Mouse (Mus musculus): Measurements from ENCODE around the gene Fam107b. TPM values are rescaled to one million over a fixed set of nuclear protein-coding genes. Genes with fewer than 3 reads are reported as not detected.

Fam107b gene
- polyA plus RNA-seq, 1 experiment from 2014 or later: 61.7 TPM

DNA sequence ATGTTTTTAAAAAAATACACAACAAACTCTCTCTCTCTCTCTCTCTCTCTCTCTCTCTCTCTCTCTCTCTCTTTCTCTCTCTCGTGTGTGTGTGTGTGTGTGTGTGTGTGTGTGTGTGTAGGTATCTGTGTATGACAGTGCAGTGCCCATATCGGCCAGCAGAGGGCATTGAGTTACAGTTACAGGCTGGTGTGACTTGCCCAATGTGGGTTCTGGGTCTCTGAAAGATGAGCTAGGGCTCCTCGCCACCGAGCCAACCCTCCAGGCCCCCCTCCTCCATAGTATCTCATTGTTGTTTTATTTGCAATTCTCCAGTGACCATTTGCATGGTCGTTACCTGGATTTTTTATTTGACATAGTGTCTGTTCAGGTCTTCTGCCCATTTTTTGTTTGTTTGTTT lies 59.5 kb downstream of the Fam107b start:
- no peak overlapping the region for H3K9ac ChIP-seq (replicated peaks; ENCODE audit: low read depth, low read length)
- H3K9me3 ChIP-seq (ENCODE audit: control insufficient read depth, low read length): no peaks in the 10 kb centered on the region
- H3K27ac ChIP-seq (ENCODE audit: low read length): no peak overlapping the region
- H3K27me3 ChIP-seq (replicated peaks; ENCODE audit: control insufficient read depth, insufficient read depth, low read length): no peaks in the 10 kb centered on the region
- 83% methylated on average over 4 of the region's 5 CpGs for WGBS
- ATAC-seq: no peak
- no peak overlapping the region for H3K4me2 ChIP-seq (ENCODE audit: low read length)
- H3K4me3 ChIP-seq (replicated peaks; ENCODE audit: low read length): no peak overlapping the region
- no peaks in the 10 kb centered on the region for H3K4me1 ChIP-seq (replicated peaks; ENCODE audit: control insufficient read depth, insufficient read depth, low read length)
- H3K36me3 ChIP-seq (ENCODE audit: control insufficient read depth, insufficient read depth): no peaks in the 10 kb centered on the region

DNA sequence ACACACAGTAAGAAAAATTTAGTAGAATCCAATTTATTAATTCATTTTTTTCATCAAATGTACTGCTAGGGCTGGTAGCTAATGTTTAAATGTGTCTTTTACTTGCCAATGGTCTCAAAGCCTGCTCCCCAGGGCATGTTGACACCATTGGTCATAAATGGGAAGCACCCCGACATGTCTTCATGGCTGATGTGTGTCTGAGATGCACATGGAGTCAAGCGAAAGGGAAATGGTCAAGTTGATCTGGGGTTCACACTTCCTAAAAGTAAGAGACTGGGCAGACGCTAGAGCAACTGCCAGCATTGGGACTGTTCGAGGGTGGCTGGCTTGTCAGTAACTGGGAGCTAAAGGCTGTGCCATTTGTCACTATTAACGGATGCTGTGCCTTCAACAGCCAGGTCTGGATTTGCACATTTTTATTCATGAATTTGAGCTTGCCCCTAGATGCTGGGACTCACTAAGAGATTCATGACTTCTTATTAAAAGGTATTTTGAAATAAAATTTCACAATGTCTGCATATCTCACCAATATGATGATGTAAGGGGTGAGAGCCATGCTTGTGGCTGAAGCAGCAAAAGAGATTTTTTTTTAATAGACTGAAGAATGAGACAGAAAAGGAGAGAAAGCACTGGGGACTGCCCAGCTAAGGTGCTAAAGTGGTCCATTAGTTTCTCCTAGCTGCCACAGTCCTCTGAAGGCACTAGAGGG lies 60.6 kb downstream of the Fam107b start:
- Histone ChIP-seq H3K9me3 (ENCODE audit: control insufficient read depth, low read length) (no peaks in the 10 kb centered on the region), H3K4me1 (replicated peaks; ENCODE audit: control insufficient read depth, insufficient read depth, low read length) (no peaks in the 10 kb centered on the region), H3K36me3 (ENCODE audit: control insufficient read depth, insufficient read depth) (no peaks in the 10 kb centered on the region), H3K4me3 (replicated peaks; ENCODE audit: low read length) (no peak overlapping the region), H3K4me2 (ENCODE audit: low read length) (no peak overlapping the region), H3K27ac (ENCODE audit: low read length) (no peak overlapping the region), H3K9ac (replicated peaks; ENCODE audit: low read depth, low read length) (no peak overlapping the region), H3K27me3 (replicated peaks; ENCODE audit: control insufficient read depth, insufficient read depth, low read length) (no peaks in the 10 kb centered on the region)
- 80% methylated on average over 5 of the region's 5 CpGs for WGBS
- no peak for ATAC-seq

DNA sequence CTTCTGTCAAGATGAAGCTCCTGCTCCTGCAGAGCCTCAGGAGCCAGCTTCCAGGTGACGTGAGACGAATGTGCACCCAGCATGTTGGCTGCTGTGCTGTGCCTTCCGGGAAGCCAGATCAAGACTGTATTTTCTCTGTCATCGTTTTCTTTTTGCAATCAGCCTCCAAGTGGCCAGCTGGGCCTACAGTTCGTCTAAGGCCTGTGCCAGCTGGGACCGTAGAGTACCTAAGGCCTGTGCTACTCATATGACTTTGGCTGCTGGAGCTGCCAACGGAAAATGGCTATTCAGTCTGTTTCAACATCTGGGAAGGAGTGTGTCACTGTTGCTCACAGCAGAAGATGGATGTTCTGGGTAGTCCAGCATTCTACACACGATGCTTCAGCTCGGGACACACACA lies 62.8 kb downstream of the Fam107b start:
- WGBS: 79% methylated on average over 9 of the region's 9 CpGs

DNA sequence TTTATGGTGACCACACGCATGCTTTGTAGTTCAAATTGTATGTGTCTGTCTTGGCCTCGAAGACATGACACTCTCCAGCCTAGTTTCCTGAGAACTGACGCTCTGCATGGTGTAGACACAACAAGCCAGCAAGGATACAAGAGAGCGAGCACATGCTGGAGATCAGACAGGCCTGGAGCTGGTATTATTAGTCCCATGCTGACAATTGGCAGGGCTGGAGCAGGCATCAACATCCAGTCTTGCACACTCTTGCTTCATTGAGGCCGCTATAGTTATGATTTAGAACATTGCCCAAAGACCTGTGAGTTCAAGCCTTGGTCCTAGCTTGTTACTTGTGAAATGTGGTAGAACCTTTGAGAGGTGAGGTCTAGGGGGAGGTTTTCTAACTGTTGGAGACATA lies 66.5 kb downstream of the Fam107b start:
- no peaks in the 10 kb centered on the region for H3K36me3 ChIP-seq (ENCODE audit: control insufficient read depth, insufficient read depth)
- no peaks in the 10 kb centered on the region for H3K27me3 ChIP-seq (replicated peaks; ENCODE audit: control insufficient read depth, insufficient read depth, low read length)
- no peak for ATAC-seq
- H3K4me1 ChIP-seq (replicated peaks; ENCODE audit: control insufficient read depth, insufficient read depth, low read length): no peaks in the 10 kb centered on the region
- no peak overlapping the region for H3K4me3 ChIP-seq (replicated peaks; ENCODE audit: low read length)
- no peak overlapping the region for H3K4me2 ChIP-seq (ENCODE audit: low read length)
- 85% methylated on average over 5 of the region's 5 CpGs for WGBS
- no peak overlapping the region for H3K9ac ChIP-seq (replicated peaks; ENCODE audit: low read depth, low read length)
- no peak overlapping the region for H3K27ac ChIP-seq (ENCODE audit: low read length)
- no peaks in the 10 kb centered on the region for H3K9me3 ChIP-seq (ENCODE audit: control insufficient read depth, low read length)

More for the DNA sequence above, 62.8 kb downstream of the Fam107b start:
- Histone ChIP-seq H3K27ac (ENCODE audit: low read length) (no peak overlapping the region), H3K4me3 (replicated peaks; ENCODE audit: low read length) (no peak overlapping the region), H3K36me3 (ENCODE audit: control insufficient read depth, insufficient read depth) (no peaks in the 10 kb centered on the region), H3K27me3 (replicated peaks; ENCODE audit: control insufficient read depth, insufficient read depth, low read length) (no peaks in the 10 kb centered on the region), H3K9me3 (ENCODE audit: control insufficient read depth, low read length) (no peaks in the 10 kb centered on the region), H3K4me1 (replicated peaks; ENCODE audit: control insufficient read depth, insufficient read depth, low read length) (no peaks in the 10 kb centered on the region), H3K4me2 (ENCODE audit: low read length) (no peak overlapping the region), H3K9ac (replicated peaks; ENCODE audit: low read depth, low read length) (no peak overlapping the region)
- no peak for ATAC-seq

DNA sequence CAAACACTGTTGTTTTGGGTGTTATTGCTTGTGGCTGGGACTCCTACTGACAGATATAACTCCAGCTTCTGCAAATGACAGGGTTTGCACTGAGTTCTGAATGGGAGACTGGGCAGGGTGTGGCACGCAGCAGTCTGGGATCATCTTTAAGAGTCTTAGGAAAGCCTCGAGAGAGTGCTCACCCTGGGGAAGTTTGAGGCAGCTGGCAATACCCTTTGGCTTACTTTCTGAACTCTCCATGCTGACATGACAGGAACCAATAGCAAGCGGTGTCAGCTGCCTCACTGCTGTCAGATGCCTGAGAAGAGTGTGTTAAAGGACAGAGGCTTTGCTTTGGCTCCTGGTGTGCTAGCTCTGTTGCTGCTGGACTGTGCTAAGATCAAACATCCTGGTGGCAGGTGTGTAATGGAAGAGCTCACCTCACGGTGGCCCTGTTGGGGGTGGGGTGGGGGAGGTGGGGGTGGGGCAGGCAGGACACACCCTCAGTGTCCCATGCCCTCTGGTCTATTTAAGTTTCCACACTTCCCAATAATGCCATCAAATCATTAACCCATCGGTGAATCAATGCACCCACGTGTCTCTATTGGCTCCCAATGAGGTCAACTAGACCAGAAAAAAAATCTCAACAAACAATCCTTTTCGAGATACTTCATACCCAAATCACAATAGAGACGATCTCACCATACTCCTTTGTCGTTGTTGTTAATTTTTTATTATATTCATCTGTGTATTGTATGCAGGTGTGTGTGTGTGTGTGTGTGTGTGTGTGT lies 70.9 kb downstream of the Fam107b start:
- 80% methylated on average over 9 of the region's 9 CpGs for WGBS
- ATAC-seq: no peak
- H3K9me3 ChIP-seq (ENCODE audit: control insufficient read depth, low read length): no peaks in the 10 kb centered on the region
- H3K36me3 ChIP-seq (ENCODE audit: control insufficient read depth, insufficient read depth): no peaks in the 10 kb centered on the region
- H3K27ac ChIP-seq (ENCODE audit: low read length): no peak overlapping the region
- no peaks in the 10 kb centered on the region for H3K27me3 ChIP-seq (replicated peaks; ENCODE audit: control insufficient read depth, insufficient read depth, low read length)
- no peak overlapping the region for H3K4me2 ChIP-seq (ENCODE audit: low read length)
- H3K4me3 ChIP-seq (replicated peaks; ENCODE audit: low read length): no peak overlapping the region
- H3K9ac ChIP-seq (replicated peaks; ENCODE audit: low read depth, low read length): no peak overlapping the region
- no peaks in the 10 kb centered on the region for H3K4me1 ChIP-seq (replicated peaks; ENCODE audit: control insufficient read depth, insufficient read depth, low read length)

DNA sequence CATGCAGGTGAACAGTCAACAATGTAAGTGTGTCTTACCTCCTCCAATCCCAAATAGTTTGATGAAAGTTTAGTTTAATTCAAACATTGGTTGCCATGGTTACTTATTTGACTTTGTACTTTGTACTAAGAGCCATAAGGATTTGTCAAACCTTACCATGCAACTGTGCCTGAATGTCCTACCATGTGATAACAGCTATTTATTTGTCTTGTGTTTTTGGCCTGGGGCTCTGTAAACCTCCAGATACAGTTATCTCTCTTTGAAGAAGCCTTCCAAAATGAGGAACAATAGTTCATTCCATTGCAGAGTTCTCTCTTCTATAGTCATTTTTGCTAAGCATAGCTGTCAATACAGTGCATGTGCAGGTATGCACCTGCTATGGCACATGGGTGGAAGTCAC lies 72.7 kb downstream of the Fam107b start:
- ATAC-seq: no peak
- Histone ChIP-seq H3K36me3 (ENCODE audit: control insufficient read depth, insufficient read depth) (no peaks in the 10 kb centered on the region), H3K9me3 (ENCODE audit: control insufficient read depth, low read length) (no peaks in the 10 kb centered on the region), H3K4me1 (replicated peaks; ENCODE audit: control insufficient read depth, insufficient read depth, low read length) (no peaks in the 10 kb centered on the region), H3K27me3 (replicated peaks; ENCODE audit: control insufficient read depth, insufficient read depth, low read length) (no peaks in the 10 kb centered on the region), H3K9ac (replicated peaks; ENCODE audit: low read depth, low read length) (no peak overlapping the region), H3K27ac (ENCODE audit: low read length) (no peak overlapping the region), H3K4me3 (replicated peaks; ENCODE audit: low read length) (no peak overlapping the region), H3K4me2 (ENCODE audit: low read length) (no peak overlapping the region)

DNA sequence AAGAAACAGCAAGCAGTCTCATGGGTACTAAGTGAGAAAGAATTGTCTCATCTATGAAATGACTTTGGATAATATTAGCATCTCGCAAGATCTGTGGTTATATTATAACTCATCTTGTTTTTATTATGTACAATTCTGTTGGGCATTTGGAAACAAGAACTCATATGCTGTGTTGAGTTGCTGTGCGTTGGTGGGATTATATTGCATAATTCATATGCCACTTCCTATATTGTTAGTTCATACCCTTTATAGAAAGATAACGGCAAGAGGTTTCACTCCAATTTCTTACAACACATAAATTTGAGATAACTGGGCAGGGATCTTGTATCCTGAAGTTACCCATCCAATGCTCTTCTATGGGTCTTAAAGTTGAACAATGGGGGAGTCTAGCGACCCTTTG lies 75.5 kb downstream of the Fam107b start:
- Histone ChIP-seq H3K4me3 (replicated peaks; ENCODE audit: low read length) (no peak overlapping the region), H3K4me2 (ENCODE audit: low read length) (no peak overlapping the region), H3K36me3 (ENCODE audit: control insufficient read depth, insufficient read depth) (no peaks in the 10 kb centered on the region), H3K27me3 (replicated peaks; ENCODE audit: control insufficient read depth, insufficient read depth, low read length) (no peaks in the 10 kb centered on the region), H3K4me1 (replicated peaks; ENCODE audit: control insufficient read depth, insufficient read depth, low read length) (no peaks in the 10 kb centered on the region), H3K9me3 (ENCODE audit: control insufficient read depth, low read length) (no peaks in the 10 kb centered on the region), H3K9ac (replicated peaks; ENCODE audit: low read depth, low read length) (no peak overlapping the region), H3K27ac (ENCODE audit: low read length) (no peak overlapping the region)
- 97% methylated on average over 4 of the region's 4 CpGs for WGBS
- no peak for ATAC-seq

DNA sequence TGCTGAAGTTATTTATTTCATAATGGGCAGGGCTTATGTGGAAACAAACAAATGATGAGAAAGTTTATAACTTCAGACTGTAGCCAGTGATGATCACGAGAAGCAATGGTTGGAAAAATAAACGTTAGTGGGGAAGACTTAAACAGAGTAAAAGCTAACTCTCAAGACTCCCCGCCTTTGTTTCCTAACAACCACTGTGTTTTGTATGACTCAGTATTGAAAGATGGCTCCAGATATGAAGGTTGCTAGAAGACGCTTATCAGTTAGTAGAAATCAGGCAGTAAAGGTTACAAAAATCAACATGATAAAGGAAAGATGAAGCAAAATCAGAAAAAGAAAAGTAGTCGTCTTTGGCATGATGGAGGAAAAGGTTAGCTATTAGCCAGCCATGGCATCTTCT lies 78.9 kb downstream of the Fam107b start:
- ATAC-seq: no peak
- Histone ChIP-seq H3K9ac (replicated peaks; ENCODE audit: low read depth, low read length) (no peak overlapping the region), H3K9me3 (ENCODE audit: control insufficient read depth, low read length) (no peaks in the 10 kb centered on the region), H3K4me2 (ENCODE audit: low read length) (no peak overlapping the region), H3K4me3 (replicated peaks; ENCODE audit: low read length) (no peak overlapping the region), H3K4me1 (replicated peaks; ENCODE audit: control insufficient read depth, insufficient read depth, low read length) (no peaks in the 10 kb centered on the region), H3K36me3 (ENCODE audit: control insufficient read depth, insufficient read depth) (no peaks in the 10 kb centered on the region), H3K27ac (ENCODE audit: low read length) (no peak overlapping the region), H3K27me3 (replicated peaks; ENCODE audit: control insufficient read depth, insufficient read depth, low read length) (no peaks in the 10 kb centered on the region)
- WGBS: 84% methylated on average over 5 of the region's 5 CpGs

DNA sequence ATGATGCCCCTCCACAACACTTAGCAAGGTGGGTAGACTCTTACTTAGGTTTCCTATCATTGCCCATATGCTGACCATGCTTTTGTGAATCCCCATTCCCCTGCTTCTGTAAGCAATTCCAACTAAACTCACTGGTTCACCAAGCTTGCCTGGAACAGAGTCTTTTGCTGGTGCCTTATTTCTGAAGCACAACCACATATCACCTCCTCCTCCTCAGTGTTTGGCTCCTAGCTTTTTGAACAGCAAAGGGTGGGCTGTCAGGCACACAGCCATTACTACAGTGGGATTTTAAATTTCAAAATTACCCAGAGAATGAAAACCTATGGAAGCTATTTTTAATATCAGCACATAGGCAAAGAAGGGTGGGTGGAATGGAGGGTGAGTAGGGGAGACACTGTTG lies 84.3 kb downstream of the Fam107b start:
- Histone ChIP-seq H3K9me3 (ENCODE audit: control insufficient read depth, low read length) (no peaks in the 10 kb centered on the region), H3K36me3 (ENCODE audit: control insufficient read depth, insufficient read depth) (no peaks in the 10 kb centered on the region), H3K4me2 (ENCODE audit: low read length) (no peak overlapping the region), H3K27me3 (replicated peaks; ENCODE audit: control insufficient read depth, insufficient read depth, low read length) (no peaks in the 10 kb centered on the region), H3K27ac (ENCODE audit: low read length) (no peak overlapping the region), H3K4me3 (replicated peaks; ENCODE audit: low read length) (no peak overlapping the region), H3K9ac (replicated peaks; ENCODE audit: low read depth, low read length) (no peak overlapping the region), H3K4me1 (replicated peaks; ENCODE audit: control insufficient read depth, insufficient read depth, low read length) (no peaks in the 10 kb centered on the region)
- no peak for ATAC-seq

Measured in forebrain, embryonic 16.5 days (tissue).